Mouse (Mus musculus): ENCODE measurements around the gene Tigd3. TPM values are rescaled to one million over a fixed set of nuclear protein-coding genes. Genes with fewer than 3 reads are reported as not detected.
"Not testable (repeated sequence)": the region's sequence is repeated elsewhere in the genome, so short reads cannot be mapped to it uniquely, and the experiment has no call there.

Gene Tigd3
- polyA plus RNA-seq, 1 experiment from 2014 or later, result 1.8 TPM

DNA sequence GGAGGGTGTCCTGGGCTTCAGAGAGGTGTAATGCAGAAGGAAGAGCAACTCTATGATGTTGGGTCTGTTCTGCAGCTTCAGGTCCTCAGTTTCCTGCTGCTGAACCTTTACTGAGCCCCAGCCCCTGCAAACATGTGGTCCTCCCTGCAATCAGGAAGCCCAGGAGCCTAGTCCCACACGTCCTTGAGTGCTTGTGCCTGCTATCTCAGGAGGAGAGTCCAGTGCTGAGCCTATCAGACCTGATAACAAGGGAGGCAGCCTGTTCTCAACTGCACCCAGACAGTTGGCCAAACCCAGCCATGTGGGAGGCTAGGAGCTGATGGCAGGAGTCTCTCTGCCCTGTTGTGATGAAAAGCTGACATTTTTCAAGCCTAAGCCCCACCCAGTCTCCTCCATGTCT, 10.0 kb downstream of the Tigd3 start:
- no peak overlapping the region for H3K4me3 ChIP-seq (ENCODE audit: control insufficient read depth in 1 of 2, insufficient read depth in 1 of 2, low read depth in 1 of 2, low read length in 2 of 2)
- H3K4me2 ChIP-seq (ENCODE audit: low read length), result no peak overlapping the region
- H3K9me3 ChIP-seq (ENCODE audit: control insufficient read depth, low read length), result no peaks in the 10 kb centered on the region
- no peaks in the 10 kb centered on the region for H3K36me3 ChIP-seq (ENCODE audit: control insufficient read depth, insufficient read depth, low read length)
- no peaks in the 10 kb centered on the region for H3K27me3 ChIP-seq (ENCODE audit: control insufficient read depth, insufficient read depth, low read length)
- no peak overlapping the region for H3K9ac ChIP-seq (ENCODE audit: low read length)
- no peak overlapping the region for H3K27ac ChIP-seq (replicated peaks in 1 of 2; ENCODE audit: control insufficient read depth in 1 of 2, insufficient read depth in 1 of 2, low read depth in 2 of 2, low read length in 2 of 2)
- peaks cover 0 to 10% of the 10 kb centered on the region in 2 experiments; a peak in 3 of 4 replicates for H3K4me1 ChIP-seq (ENCODE audit: control insufficient read depth in 2 of 2, insufficient read depth in 2 of 2, low read length in 2 of 2)
- WGBS, result 9% methylated on average over 1 of the region's 1 CpGs
- no peak; the same call in 1 of the 2 replicates for ATAC-seq (ENCODE audit: insufficient number of reproducible peaks, insufficient read depth, low FRiP score, low read depth)

DNA sequence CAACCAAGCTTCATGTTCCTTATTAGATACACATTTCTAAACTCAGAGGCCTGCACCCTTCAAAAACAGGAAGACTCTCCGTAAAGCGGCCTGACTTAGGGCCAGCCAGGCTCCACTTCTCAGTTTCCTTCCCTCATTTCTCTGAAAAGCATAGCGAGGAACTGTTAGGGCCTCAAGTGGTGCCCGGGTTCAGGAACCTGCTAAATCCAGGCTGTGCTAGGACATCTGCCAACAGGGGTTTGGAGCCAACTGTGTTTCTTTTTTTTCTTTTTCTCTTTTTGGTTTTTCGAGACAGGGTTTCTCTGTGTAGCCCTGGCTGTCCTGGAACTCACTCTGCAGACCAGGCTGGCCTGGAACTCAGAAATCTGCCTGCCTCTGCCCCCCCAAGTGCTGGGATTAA, 11.9 kb downstream of the Tigd3 start:
- H3K9me3 ChIP-seq (ENCODE audit: control insufficient read depth, low read length); H3K27ac ChIP-seq (replicated peaks in 1 of 2; ENCODE audit: control insufficient read depth in 1 of 2, insufficient read depth in 1 of 2, low read depth in 2 of 2, low read length in 2 of 2); H3K4me3 ChIP-seq (ENCODE audit: control insufficient read depth in 1 of 2, insufficient read depth in 1 of 2, low read depth in 1 of 2, low read length in 2 of 2); H3K27me3 ChIP-seq (ENCODE audit: control insufficient read depth, insufficient read depth, low read length); H3K9ac ChIP-seq (ENCODE audit: low read length); H3K36me3 ChIP-seq (ENCODE audit: control insufficient read depth, insufficient read depth, low read length); ATAC-seq (ENCODE audit: insufficient number of reproducible peaks, insufficient read depth, low FRiP score, low read depth); H3K4me2 ChIP-seq (ENCODE audit: low read length): not testable (repeated sequence)
- H3K4me1 ChIP-seq (ENCODE audit: control insufficient read depth in 2 of 2, insufficient read depth in 2 of 2, low read length in 2 of 2), result peaks cover 3 to 28% of the 10 kb centered on the region in 2 experiments
- 84% methylated on average over 5 of the region's 5 CpGs for WGBS

DNA sequence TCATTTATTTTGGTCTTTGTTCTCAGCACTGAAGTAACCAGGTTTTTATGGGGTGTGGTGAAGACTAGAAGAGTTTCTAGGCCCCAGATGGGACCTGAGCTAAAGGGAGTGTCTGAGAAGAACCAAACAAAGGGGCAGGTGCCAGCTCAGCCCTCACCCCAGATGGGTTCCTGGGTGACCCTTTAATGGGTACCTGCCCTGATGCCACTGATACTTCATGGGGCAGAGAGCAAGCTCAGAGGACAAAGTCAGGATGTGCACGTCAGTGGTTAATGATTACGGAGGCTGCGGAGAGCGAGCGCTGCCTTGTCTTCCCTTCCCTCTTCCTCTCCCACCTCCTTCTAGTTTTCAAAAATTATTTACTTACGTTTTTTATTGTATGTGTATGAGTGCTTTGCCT, 12.8 kb downstream of the Tigd3 start:
- Histone ChIP-seq H3K9ac (ENCODE audit: low read length) (no peak overlapping the region), H3K4me2 (ENCODE audit: low read length) (no peak overlapping the region), H3K27ac (replicated peaks in 1 of 2; ENCODE audit: control insufficient read depth in 1 of 2, insufficient read depth in 1 of 2, low read depth in 2 of 2, low read length in 2 of 2) (no peak overlapping the region), H3K4me3 (ENCODE audit: control insufficient read depth in 1 of 2, insufficient read depth in 1 of 2, low read depth in 1 of 2, low read length in 2 of 2) (no peak overlapping the region), H3K27me3 (ENCODE audit: control insufficient read depth, insufficient read depth, low read length) (no peaks in the 10 kb centered on the region), H3K36me3 (ENCODE audit: control insufficient read depth, insufficient read depth, low read length) (no peaks in the 10 kb centered on the region), H3K4me1 (ENCODE audit: control insufficient read depth in 2 of 2, insufficient read depth in 2 of 2, low read length in 2 of 2) (peaks cover 3 to 28% of the 10 kb centered on the region in 2 experiments), H3K9me3 (ENCODE audit: control insufficient read depth, low read length) (no peaks in the 10 kb centered on the region)
- WGBS, result 90% methylated on average over 6 of the region's 6 CpGs
- no peak for ATAC-seq (ENCODE audit: insufficient number of reproducible peaks, insufficient read depth, low FRiP score, low read depth)

DNA sequence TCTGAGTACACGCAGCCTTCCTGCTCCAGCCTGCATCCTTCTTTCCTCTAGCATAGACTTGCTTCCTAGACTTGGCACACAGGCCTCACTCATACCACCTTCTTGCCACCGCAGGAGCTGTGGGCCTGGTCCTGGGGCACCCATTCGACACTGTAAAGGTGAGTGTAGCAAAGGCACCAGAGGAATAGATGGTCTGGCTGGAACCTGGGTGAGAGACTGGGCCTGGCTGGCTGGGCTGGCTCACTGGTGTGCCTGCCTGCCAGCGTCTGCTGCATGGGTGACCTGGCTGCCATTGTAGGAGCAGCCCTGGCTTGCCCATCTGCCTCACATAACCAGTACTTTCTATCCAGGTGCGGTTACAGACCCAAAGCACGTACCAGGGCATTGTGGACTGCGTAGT, 14.2 kb downstream of the Tigd3 start:
- WGBS, result 94% methylated on average over 7 of the region's 7 CpGs
- H3K9ac ChIP-seq (ENCODE audit: low read length), result no peak overlapping the region
- no peak overlapping the region for H3K4me3 ChIP-seq (ENCODE audit: control insufficient read depth in 1 of 2, insufficient read depth in 1 of 2, low read depth in 1 of 2, low read length in 2 of 2)
- ATAC-seq (ENCODE audit: insufficient number of reproducible peaks, insufficient read depth, low FRiP score, low read depth), result no peak
- peaks cover 8 to 33% of the 10 kb centered on the region in 2 experiments for H3K4me1 ChIP-seq (ENCODE audit: control insufficient read depth in 2 of 2, insufficient read depth in 2 of 2, low read length in 2 of 2)
- no peaks in the 10 kb centered on the region for H3K36me3 ChIP-seq (ENCODE audit: control insufficient read depth, insufficient read depth, low read length)
- no peaks in the 10 kb centered on the region for H3K27me3 ChIP-seq (ENCODE audit: control insufficient read depth, insufficient read depth, low read length)
- H3K4me2 ChIP-seq (ENCODE audit: low read length), result no peak overlapping the region
- no peaks in the 10 kb centered on the region for H3K9me3 ChIP-seq (ENCODE audit: control insufficient read depth, low read length)
- H3K27ac ChIP-seq (replicated peaks in 1 of 2; ENCODE audit: control insufficient read depth in 1 of 2, insufficient read depth in 1 of 2, low read depth in 2 of 2, low read length in 2 of 2), result no peak overlapping the region

DNA sequence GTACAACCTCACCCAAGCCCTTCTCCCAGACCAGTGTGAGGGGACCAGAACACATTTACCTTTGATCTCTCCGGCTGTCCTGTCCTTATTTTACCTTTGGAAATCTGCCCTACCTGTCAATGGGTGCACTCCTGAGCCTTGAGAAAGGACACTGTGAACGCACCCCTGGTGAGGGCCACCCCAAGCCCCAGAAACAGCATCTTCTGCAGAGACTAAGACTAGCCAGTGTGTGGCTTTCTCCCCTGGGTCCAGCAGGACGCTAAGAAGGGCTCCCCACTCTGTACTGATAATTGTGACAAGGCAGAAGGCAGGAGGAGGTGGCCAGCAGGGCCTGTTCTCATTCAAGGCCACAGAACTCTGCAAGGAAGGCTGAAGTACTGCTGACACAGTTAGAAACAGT, 15.0 kb downstream of the Tigd3 start:
- Histone ChIP-seq H3K27me3 (ENCODE audit: control insufficient read depth, insufficient read depth, low read length) (no peaks in the 10 kb centered on the region), H3K27ac (replicated peaks in 1 of 2; ENCODE audit: control insufficient read depth in 1 of 2, insufficient read depth in 1 of 2, low read depth in 2 of 2, low read length in 2 of 2) (no peak overlapping the region), H3K4me2 (ENCODE audit: low read length) (peak overlapping the region; percentile 50; the same call in 1 of the 2 replicates), H3K4me3 (ENCODE audit: control insufficient read depth in 1 of 2, insufficient read depth in 1 of 2, low read depth in 1 of 2, low read length in 2 of 2) (no peak overlapping the region), H3K4me1 (ENCODE audit: control insufficient read depth in 2 of 2, insufficient read depth in 2 of 2, low read length in 2 of 2) (peaks cover 8 to 35% of the 10 kb centered on the region in 2 experiments), H3K9me3 (ENCODE audit: control insufficient read depth, low read length) (no peaks in the 10 kb centered on the region), H3K9ac (ENCODE audit: low read length) (peak overlapping the region; percentile 67), H3K36me3 (ENCODE audit: control insufficient read depth, insufficient read depth, low read length) (no peaks in the 10 kb centered on the region)
- WGBS, result 78% methylated on average over 3 of the region's 3 CpGs
- ATAC-seq (ENCODE audit: insufficient number of reproducible peaks, insufficient read depth, low FRiP score, low read depth), result no peak

DNA sequence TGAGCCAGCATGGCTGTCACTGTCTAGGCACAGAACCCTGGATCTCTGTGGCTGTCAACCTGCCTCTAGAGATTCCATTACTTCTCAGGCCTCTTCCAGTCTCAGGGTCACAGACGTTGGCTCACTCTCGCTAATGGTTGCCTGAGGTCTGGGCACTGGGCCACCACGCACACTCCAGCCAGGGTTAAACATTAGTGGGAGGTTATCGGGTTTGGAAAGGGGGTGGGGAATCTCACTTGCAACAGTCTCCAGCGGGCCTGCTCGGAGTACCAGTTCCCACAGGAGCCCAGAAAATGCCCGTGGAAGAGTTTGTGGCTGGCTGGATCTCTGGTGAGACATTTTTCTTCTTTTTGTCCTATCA, 15.6 kb downstream of the Tigd3 start:
- no peak for ATAC-seq (ENCODE audit: insufficient number of reproducible peaks, insufficient read depth, low FRiP score, low read depth)
- peak overlapping the region; percentile 50 for H3K4me2 ChIP-seq (ENCODE audit: low read length)
- H3K27me3 ChIP-seq (ENCODE audit: control insufficient read depth, insufficient read depth, low read length), result no peaks in the 10 kb centered on the region
- 0 out of 2 replicates have a peak, but pooled peaks cover 5% of the 10 kb centered on the region for H3K36me3 ChIP-seq (ENCODE audit: control insufficient read depth, insufficient read depth, low read length)
- peak overlapping the region in 1 of 2 experiments; percentile 76; a peak in 1 of 4 replicates for H3K27ac ChIP-seq (replicated peaks in 1 of 2; ENCODE audit: control insufficient read depth in 1 of 2, insufficient read depth in 1 of 2, low read depth in 2 of 2, low read length in 2 of 2)
- H3K4me3 ChIP-seq (ENCODE audit: control insufficient read depth in 1 of 2, insufficient read depth in 1 of 2, low read depth in 1 of 2, low read length in 2 of 2), result peak overlapping the region in 1 of 2 experiments; percentile 25; a peak in 2 of 4 replicates
- H3K9me3 ChIP-seq (ENCODE audit: control insufficient read depth, low read length), result no peaks in the 10 kb centered on the region
- peak overlapping the region; percentile 67 for H3K9ac ChIP-seq (ENCODE audit: low read length)
- peaks cover 8 to 38% of the 10 kb centered on the region in 2 experiments for H3K4me1 ChIP-seq (ENCODE audit: control insufficient read depth in 2 of 2, insufficient read depth in 2 of 2, low read length in 2 of 2)
- 60% methylated on average over 7 of the region's 7 CpGs for WGBS

DNA sequence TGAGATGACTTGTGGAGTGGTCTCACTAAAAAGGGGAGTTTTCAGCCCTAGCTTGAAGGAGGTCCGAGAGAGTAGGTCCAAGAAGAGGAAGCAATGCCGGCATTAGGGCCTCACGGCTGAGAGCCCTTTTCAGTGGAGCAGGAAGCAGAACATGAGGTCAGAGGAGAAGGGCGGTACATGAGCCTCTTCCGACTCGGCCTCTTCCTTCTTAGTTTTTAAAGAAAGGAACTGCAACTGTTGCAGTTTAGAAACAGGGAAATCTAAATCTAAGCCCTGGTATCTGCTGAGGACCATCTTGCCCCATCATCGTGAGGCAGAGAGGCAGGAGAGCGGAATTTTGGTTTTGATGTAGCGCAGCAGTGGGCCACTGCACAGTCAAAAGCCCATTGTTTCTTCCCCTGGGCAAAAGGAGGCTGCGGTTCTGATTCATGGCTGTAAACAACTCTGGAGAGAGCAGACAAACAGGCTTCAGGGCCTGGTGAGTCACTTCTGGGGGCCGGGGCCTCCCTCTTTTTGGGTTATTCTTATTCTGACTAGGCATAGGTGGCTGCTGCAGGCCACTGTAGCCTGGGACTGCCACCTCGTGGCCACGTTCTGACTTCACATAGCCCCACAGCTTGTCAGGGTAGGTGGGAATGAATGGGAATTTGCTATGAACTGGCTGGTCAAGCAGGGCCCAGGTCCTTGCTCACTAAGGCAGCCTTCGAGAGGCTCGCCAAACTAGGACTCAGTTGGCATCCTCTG, 16.2 kb downstream of the Tigd3 start, which contains the start of gene Slc25a45:
Slc25a45 (plus strand) TSS at position 191 of the 744 bp plus-strand sequence.
- H3K9me3 ChIP-seq (ENCODE audit: control insufficient read depth, low read length), result no peaks in the 10 kb centered on the region
- H3K27ac ChIP-seq (replicated peaks in 1 of 2; ENCODE audit: control insufficient read depth in 1 of 2, insufficient read depth in 1 of 2, low read depth in 2 of 2, low read length in 2 of 2), result peak within 1 kb of the TSS; percentile 76 to 79
- H3K4me2 ChIP-seq (ENCODE audit: low read length), result peak within 1 kb of the TSS; percentile 50
- peak within 1 kb of the TSS; percentile 24 to 25 for H3K4me3 ChIP-seq (ENCODE audit: control insufficient read depth in 1 of 2, insufficient read depth in 1 of 2, low read depth in 1 of 2, low read length in 2 of 2)
- H3K9ac ChIP-seq (ENCODE audit: low read length), result peak within 1 kb of the TSS; percentile 67
- peaks cover 9 to 42% of the 10 kb centered on the region in 2 experiments for H3K4me1 ChIP-seq (ENCODE audit: control insufficient read depth in 2 of 2, insufficient read depth in 2 of 2, low read length in 2 of 2)
- no peaks in the 10 kb centered on the region for H3K27me3 ChIP-seq (ENCODE audit: control insufficient read depth, insufficient read depth, low read length)
- WGBS, result 35% methylated on average over 15 of the region's 15 CpGs
- no peak for ATAC-seq (ENCODE audit: insufficient number of reproducible peaks, insufficient read depth, low FRiP score, low read depth)
- H3K36me3 ChIP-seq (ENCODE audit: control insufficient read depth, insufficient read depth, low read length), result peaks cover 9% of the 10 kb centered on the region

Measured in heart, embryonic 14.5 days (tissue).